Mouse (Mus musculus): ENCODE results near the gene Rora. TPM values are rescaled to one million over a fixed set of nuclear protein-coding genes. Genes with fewer than 3 reads are reported as not detected.

Rora gene
- polyA plus RNA-seq, 1 experiment from 2014 or later: 43.6 TPM

GRCm38 (mm10) chr9:68942595-68943011 lies 289.0 kb downstream of the Rora start:
- peaks cover 6% of the 10 kb centered on the region; the same call in 1 of the 2 replicates for H3K4me1 ChIP-seq (ENCODE audit: control insufficient read depth, insufficient read depth, low read length)
- ATAC-seq: no peak
- WGBS: 49% methylated on average over 4 of the region's 4 CpGs
- H3K4me2 ChIP-seq (ENCODE audit: low read length): no peak overlapping the region
- no peaks in the 10 kb centered on the region for H3K9me3 ChIP-seq (replicated peaks; ENCODE audit: control insufficient read depth, low read length, poor library complexity, severe bottlenecking)
- H3K27me3 ChIP-seq (ENCODE audit: control insufficient read depth, insufficient read depth, low read depth, low read length): no peaks in the 10 kb centered on the region
- H3K4me3 ChIP-seq (ENCODE audit: low read depth, low read length): no peak overlapping the region
- H3K27ac ChIP-seq (ENCODE audit: low read length): no peak overlapping the region
- H3K36me3 ChIP-seq (ENCODE audit: control insufficient read depth, insufficient read depth, low read length): no peaks in the 10 kb centered on the region
- H3K9ac ChIP-seq (ENCODE audit: low read depth, low read length): no peak overlapping the region

- H3K9me3 ChIP-seq (replicated peaks; ENCODE audit: control insufficient read depth, low read length, poor library complexity, severe bottlenecking): no peaks in the 10 kb centered on the region
- WGBS: 96% methylated on average over 3 of the region's 3 CpGs
- peaks cover 6% of the 10 kb centered on the region; the same call in 1 of the 2 replicates for H3K4me1 ChIP-seq (ENCODE audit: control insufficient read depth, insufficient read depth, low read length)
- ATAC-seq: no peak
- no peak overlapping the region for H3K27ac ChIP-seq (ENCODE audit: low read length)
- H3K36me3 ChIP-seq (ENCODE audit: control insufficient read depth, insufficient read depth, low read length): no peaks in the 10 kb centered on the region
- H3K4me3 ChIP-seq (ENCODE audit: low read depth, low read length): no peak overlapping the region
- no peak overlapping the region for H3K4me2 ChIP-seq (ENCODE audit: low read length)
- H3K27me3 ChIP-seq (ENCODE audit: control insufficient read depth, insufficient read depth, low read depth, low read length): no peaks in the 10 kb centered on the region
- no peak overlapping the region for H3K9ac ChIP-seq (ENCODE audit: low read depth, low read length)
Measured at GRCm38 (mm10) chr9:68944026-68944425, 290.4 kb downstream of the Rora start.

GRCm38 (mm10) chr9:68947707-68948106 lies 294.1 kb downstream of the Rora start:
- ATAC-seq: no peak
- H3K4me3 ChIP-seq (ENCODE audit: low read depth, low read length): no peak overlapping the region
- 33% methylated on average over 6 of the region's 6 CpGs for WGBS
- H3K4me1 ChIP-seq (ENCODE audit: control insufficient read depth, insufficient read depth, low read length): no peaks in the 10 kb centered on the region
- H3K9ac ChIP-seq (ENCODE audit: low read depth, low read length): no peak overlapping the region
- no peak overlapping the region for H3K27ac ChIP-seq (ENCODE audit: low read length)
- no peak overlapping the region for H3K4me2 ChIP-seq (ENCODE audit: low read length)
- H3K36me3 ChIP-seq (ENCODE audit: control insufficient read depth, insufficient read depth, low read length): no peaks in the 10 kb centered on the region
- H3K27me3 ChIP-seq (ENCODE audit: control insufficient read depth, insufficient read depth, low read depth, low read length): no peaks in the 10 kb centered on the region
- H3K9me3 ChIP-seq (replicated peaks; ENCODE audit: control insufficient read depth, low read length, poor library complexity, severe bottlenecking): no peaks in the 10 kb centered on the region

GRCm38 (mm10) chr9:68948141-68948540 lies 294.6 kb downstream of the Rora start:
- no peak for ATAC-seq
- H3K4me2 ChIP-seq (ENCODE audit: low read length): no peak overlapping the region
- no peak overlapping the region for H3K27ac ChIP-seq (ENCODE audit: low read length)
- no peaks in the 10 kb centered on the region for H3K4me1 ChIP-seq (ENCODE audit: control insufficient read depth, insufficient read depth, low read length)
- WGBS: 69% methylated on average over 3 of the region's 3 CpGs
- H3K27me3 ChIP-seq (ENCODE audit: control insufficient read depth, insufficient read depth, low read depth, low read length): no peaks in the 10 kb centered on the region
- H3K9ac ChIP-seq (ENCODE audit: low read depth, low read length): no peak overlapping the region
- H3K36me3 ChIP-seq (ENCODE audit: control insufficient read depth, insufficient read depth, low read length): no peaks in the 10 kb centered on the region
- no peak overlapping the region for H3K4me3 ChIP-seq (ENCODE audit: low read depth, low read length)
- H3K9me3 ChIP-seq (replicated peaks; ENCODE audit: control insufficient read depth, low read length, poor library complexity, severe bottlenecking): no peaks in the 10 kb centered on the region

GRCm38 (mm10) chr9:68956210-68956874 lies 302.8 kb downstream of the Rora start:
- H3K4me1 ChIP-seq (ENCODE audit: control insufficient read depth, insufficient read depth, low read length): peaks cover 3% of the 10 kb centered on the region; the same call in 1 of the 2 replicates
- no peak overlapping the region for H3K4me2 ChIP-seq (ENCODE audit: low read length)
- no peak for ATAC-seq
- WGBS: 40% methylated on average over 12 of the region's 12 CpGs
- no peaks in the 10 kb centered on the region for H3K9me3 ChIP-seq (replicated peaks; ENCODE audit: control insufficient read depth, low read length, poor library complexity, severe bottlenecking)
- no peak overlapping the region for H3K27ac ChIP-seq (ENCODE audit: low read length)
- no peak overlapping the region for H3K4me3 ChIP-seq (ENCODE audit: low read depth, low read length)
- no peak overlapping the region for H3K9ac ChIP-seq (ENCODE audit: low read depth, low read length)
- no peaks in the 10 kb centered on the region for H3K36me3 ChIP-seq (ENCODE audit: control insufficient read depth, insufficient read depth, low read length)
- no peaks in the 10 kb centered on the region for H3K27me3 ChIP-seq (ENCODE audit: control insufficient read depth, insufficient read depth, low read depth, low read length)

GRCm38 (mm10) chr9:68956938-68957573 lies 303.5 kb downstream of the Rora start:
- Histone ChIP-seq H3K9ac (ENCODE audit: low read depth, low read length) (no peak overlapping the region), H3K9me3 (replicated peaks; ENCODE audit: control insufficient read depth, low read length, poor library complexity, severe bottlenecking) (no peaks in the 10 kb centered on the region)

GRCm38 (mm10) chr9:68957793-68958192 lies 304.2 kb downstream of the Rora start:
- Histone ChIP-seq H3K9ac (ENCODE audit: low read depth, low read length) (no peak overlapping the region), H3K4me1 (ENCODE audit: control insufficient read depth, insufficient read depth, low read length) (peaks cover 3% of the 10 kb centered on the region; the same call in 1 of the 2 replicates), H3K9me3 (replicated peaks; ENCODE audit: control insufficient read depth, low read length, poor library complexity, severe bottlenecking) (no peaks in the 10 kb centered on the region), H3K27ac (ENCODE audit: low read length) (no peak overlapping the region), H3K4me2 (ENCODE audit: low read length) (no peak overlapping the region), H3K4me3 (ENCODE audit: low read depth, low read length) (no peak overlapping the region), H3K27me3 (ENCODE audit: control insufficient read depth, insufficient read depth, low read depth, low read length) (no peaks in the 10 kb centered on the region), H3K36me3 (ENCODE audit: control insufficient read depth, insufficient read depth, low read length) (no peaks in the 10 kb centered on the region)
- no peak for ATAC-seq
- 95% methylated on average over 3 of the region's 3 CpGs for WGBS

More at GRCm38 (mm10) chr9:68956938-68957573, 303.5 kb downstream of the Rora start:
- Histone ChIP-seq H3K27me3 (ENCODE audit: control insufficient read depth, insufficient read depth, low read depth, low read length) (no peaks in the 10 kb centered on the region), H3K4me1 (ENCODE audit: control insufficient read depth, insufficient read depth, low read length) (peaks cover 3% of the 10 kb centered on the region; the same call in 1 of the 2 replicates), H3K27ac (ENCODE audit: low read length) (no peak overlapping the region), H3K4me2 (ENCODE audit: low read length) (no peak overlapping the region), H3K4me3 (ENCODE audit: low read depth, low read length) (no peak overlapping the region), H3K36me3 (ENCODE audit: control insufficient read depth, insufficient read depth, low read length) (no peaks in the 10 kb centered on the region)
- WGBS: 54% methylated on average over 5 of the region's 5 CpGs
- no peak for ATAC-seq

- no peak overlapping the region for H3K4me2 ChIP-seq (ENCODE audit: low read length)
- no peaks in the 10 kb centered on the region for H3K9me3 ChIP-seq (replicated peaks; ENCODE audit: control insufficient read depth, low read length, poor library complexity, severe bottlenecking)
- no peaks in the 10 kb centered on the region for H3K36me3 ChIP-seq (ENCODE audit: control insufficient read depth, insufficient read depth, low read length)
- peaks cover 3% of the 10 kb centered on the region for H3K4me1 ChIP-seq (ENCODE audit: control insufficient read depth, insufficient read depth, low read length)
- H3K9ac ChIP-seq (ENCODE audit: low read depth, low read length): no peak overlapping the region
- no peak for ATAC-seq
- no peak overlapping the region for H3K4me3 ChIP-seq (ENCODE audit: low read depth, low read length)
- H3K27me3 ChIP-seq (ENCODE audit: control insufficient read depth, insufficient read depth, low read depth, low read length): no peaks in the 10 kb centered on the region
- WGBS: 69% methylated on average over 5 of the region's 5 CpGs
- H3K27ac ChIP-seq (ENCODE audit: low read length): no peak overlapping the region
Measured at GRCm38 (mm10) chr9:68958919-68959318, 305.3 kb downstream of the Rora start.

GRCm38 (mm10) chr9:68963898-68964297 lies 310.3 kb downstream of the Rora start:
- H3K27ac ChIP-seq (ENCODE audit: low read length): no peak overlapping the region
- WGBS: 80% methylated on average over 5 of the region's 5 CpGs

More at GRCm38 (mm10) chr9:68963898-68964297, 310.3 kb downstream of the Rora start:
- H3K9me3 ChIP-seq (replicated peaks; ENCODE audit: control insufficient read depth, low read length, poor library complexity, severe bottlenecking): no peaks in the 10 kb centered on the region
- H3K4me3 ChIP-seq (ENCODE audit: low read depth, low read length): no peak overlapping the region
- H3K9ac ChIP-seq (ENCODE audit: low read depth, low read length): no peak overlapping the region
- H3K4me2 ChIP-seq (ENCODE audit: low read length): no peak overlapping the region
- H3K27me3 ChIP-seq (ENCODE audit: control insufficient read depth, insufficient read depth, low read depth, low read length): no peaks in the 10 kb centered on the region
- no peak for ATAC-seq
- H3K4me1 ChIP-seq (ENCODE audit: control insufficient read depth, insufficient read depth, low read length): peaks cover 4% of the 10 kb centered on the region
- no peaks in the 10 kb centered on the region for H3K36me3 ChIP-seq (ENCODE audit: control insufficient read depth, insufficient read depth, low read length)
